Mouse (Mus musculus): Measurements from ENCODE around the gene Gfm1.

Gfm1 gene

DNA sequence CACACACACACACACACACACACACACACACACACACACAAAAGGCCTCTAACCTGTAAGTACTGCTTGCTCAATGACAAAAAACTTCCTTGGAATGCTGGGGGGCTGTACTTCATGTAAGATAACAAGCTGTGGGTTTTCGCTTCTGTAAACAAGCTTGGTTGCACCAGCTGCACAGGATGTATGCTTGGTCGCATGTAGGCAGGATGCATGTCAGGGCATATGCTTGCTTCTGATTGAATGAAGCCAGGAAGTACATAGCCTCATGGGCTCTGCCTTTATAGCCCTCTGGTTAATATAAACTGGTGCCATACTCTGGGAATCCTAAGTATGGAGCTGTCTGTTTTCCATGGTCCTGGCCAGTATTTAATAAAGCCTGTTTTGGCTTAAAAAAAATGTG, 68.1 kb downstream of the Gfm1 start:
- peak; percentile 55 to 66 for DNase-seq

DNA sequence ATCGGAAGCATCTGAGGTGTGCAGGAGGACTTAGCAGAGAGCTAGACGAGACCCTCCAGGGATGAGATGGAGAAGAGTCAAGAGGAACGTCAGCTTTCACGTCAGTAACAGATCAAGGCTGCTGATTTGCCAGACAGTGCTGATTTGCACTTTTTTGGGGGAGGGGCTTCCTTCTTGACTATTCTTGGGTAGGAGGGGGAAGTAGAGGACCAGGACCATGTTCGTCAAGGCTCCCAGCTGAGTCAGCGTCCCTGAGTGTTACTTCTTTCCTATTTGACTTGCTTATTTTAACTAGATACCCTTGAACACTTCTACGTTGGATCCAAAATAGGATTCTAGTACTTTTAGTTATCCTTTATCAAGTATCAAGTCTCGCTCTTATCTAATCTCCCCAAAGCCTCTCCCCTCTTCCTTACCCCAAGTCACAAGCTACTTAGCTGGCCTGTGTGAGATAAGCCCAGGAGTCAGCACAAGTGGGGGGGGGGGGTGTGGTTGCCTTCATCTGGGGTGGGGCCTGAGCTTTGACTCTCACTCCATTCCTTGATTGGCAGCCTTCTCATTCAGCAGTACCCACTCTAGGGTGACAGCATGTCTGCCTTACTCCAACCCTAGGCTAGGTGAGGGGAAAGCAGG, 69.0 kb downstream of the Gfm1 start:
- no peak for DNase-seq

DNA sequence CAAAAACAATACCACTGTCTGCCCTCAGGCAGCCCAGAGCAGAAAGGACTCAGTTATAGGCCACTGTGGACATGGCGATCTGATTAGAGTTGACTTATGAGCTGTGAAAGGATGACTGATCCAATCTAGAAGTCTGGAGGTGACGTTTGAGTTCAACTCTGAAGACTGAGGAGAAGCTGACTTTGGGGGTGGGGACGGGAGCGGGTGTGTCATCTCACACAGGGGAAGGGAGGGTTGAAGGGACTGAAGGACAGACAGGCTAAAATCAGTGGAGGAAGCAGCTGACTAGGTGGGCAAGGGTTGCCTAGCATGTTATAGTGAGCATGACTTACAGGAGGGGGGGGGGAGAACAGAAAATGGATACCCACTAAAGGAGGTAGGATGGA, 69.5 kb downstream of the Gfm1 start:
- DNase-seq = no peak

DNA sequence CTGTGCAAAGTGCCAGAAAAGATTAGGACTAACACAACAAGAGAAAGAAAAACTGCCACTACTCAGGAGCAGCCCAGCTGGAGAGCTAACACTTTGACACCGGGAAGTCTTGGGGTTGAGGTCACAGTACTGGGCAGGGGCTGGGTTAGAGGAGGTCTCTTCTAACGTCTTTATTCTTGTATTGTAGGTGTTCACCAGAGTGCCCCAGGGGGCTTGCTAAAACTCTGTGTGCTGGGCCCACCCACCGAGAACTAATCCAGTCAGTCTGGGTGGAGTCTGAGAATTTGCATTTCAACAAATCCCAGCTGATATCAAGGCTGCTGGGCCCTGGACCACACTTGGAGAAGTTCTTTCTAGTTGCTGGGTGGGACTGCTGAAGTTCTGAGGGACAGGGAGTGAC, 74.0 kb downstream of the Gfm1 start:
- DNase-seq = no peak

DNA sequence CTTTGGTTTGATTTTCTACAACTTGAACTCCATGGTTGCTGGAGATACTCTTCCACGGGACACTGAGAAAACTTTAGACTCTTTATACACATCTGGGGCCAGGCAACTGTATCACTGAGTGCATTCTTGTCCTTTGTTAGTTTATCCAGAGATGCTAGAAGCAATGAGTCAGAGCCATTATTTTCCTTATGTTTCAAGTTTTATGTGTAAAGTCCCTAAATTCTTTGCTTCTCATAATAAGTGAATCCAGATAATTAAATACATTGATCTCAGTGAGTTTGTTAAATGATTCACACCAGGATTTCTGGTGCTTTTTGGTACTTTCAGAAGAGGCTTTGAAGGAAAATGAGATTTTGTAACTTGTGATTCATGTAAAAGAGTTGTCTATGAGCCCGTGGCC, 75.4 kb downstream of the Gfm1 start:
- no peak for DNase-seq

GRCm38 (mm10) chr3:67508216-67508892, 78.5 kb downstream of the Gfm1 start:
- DNase-seq = no peak

DNA sequence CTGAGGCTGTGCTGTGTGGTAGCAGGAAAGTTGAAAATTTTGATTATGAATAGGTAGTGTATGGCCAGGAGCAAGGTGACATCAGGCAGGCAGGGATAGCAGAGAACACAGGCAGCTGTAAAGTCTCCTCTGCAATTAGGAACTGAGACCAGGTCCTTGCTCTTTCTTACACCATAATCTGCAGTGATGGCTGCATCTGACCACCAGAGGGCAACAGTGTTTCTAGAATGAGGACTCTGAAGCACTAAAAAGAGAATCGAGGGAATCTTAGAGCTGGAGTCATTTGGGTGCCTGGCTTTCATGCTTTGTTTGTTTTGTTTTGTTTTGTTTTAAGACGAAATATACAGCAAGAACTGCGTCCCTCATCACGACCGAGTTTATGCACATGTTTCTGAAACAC, 82.9 kb downstream of the Gfm1 start:
- peak; percentile 83 to 87 for DNase-seq

DNA sequence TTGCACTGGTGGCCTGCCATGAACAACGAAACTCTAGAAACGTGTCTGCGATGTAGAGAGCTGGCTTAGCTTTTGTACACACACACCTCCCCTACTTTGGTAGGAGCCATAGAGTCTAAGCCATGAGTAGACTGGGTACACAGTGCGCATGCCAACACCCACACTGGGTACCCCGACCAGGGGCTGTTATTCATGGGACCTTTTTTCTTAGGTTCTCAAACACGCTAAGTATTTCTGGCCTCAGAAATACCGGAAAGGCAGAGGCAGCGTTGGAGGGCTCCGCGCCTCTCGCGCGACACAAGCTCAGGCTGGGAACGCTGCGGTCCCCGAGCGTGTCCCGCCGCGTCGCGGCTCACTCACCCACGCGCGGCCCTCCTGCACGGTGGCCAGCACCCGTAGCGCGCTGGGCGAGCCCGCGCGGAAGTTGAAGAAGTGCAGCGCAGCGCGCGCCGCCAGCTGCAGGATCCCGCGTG, 84.9 kb downstream of the Gfm1 start:
- peak; percentile 56 to 62 for DNase-seq

GRCm38 (mm10) chr3:67515274-67515801, 85.4 kb downstream of the Gfm1 start, which contains the start of gene Rarres1:
Gene Rarres1 (minus strand): TSS chr3:67515523.
- peak; percentile 37 to 40 for DNase-seq

DNA sequence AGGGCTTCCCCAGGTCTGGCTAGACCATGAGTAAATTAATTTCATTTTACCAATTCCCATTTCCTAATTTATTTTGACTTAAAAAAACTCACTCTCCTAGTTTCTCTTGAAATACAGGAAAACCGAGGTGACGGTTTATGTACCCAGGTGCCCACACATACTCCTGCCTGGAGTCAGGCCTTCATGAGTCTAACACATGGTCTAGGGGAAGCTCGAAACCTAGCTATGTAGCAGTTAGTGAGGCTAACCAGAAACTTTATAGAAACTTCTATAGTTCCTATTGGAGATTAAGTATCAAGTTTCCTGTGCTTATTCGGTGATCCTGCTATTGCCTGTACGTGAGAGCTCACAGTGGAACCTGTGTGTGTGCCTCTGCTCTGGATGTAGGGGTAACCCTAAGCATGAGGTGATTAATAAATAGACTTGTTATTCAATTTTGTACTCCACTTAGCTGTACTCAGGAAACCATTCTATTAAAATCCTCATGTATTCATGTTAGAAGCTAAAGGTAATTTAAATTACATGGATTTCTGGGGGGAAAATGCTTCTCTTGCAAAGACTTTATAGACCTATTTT, 90.8 kb downstream of the Gfm1 start:
- DNase-seq = no peak

DNA sequence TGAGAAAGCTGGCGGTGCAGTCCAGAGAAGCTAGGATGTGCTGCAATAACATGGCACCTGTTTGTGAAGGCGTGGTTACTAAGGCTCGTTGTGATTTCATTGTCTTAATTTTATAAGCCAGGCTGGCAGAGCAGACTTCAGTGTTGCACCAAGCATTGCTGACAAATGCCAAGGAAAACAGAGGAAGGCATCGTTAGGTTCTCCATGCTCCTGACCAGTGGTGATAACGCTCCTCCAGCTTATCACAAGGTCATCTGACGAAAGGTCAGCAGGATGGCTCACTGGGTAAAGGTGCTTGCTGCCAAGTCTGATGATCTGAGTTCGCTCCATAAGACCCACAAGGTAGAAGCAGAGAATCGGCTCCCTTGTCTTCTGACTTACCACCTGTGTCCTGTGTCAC, 92.8 kb downstream of the Gfm1 start:
- no peak for DNase-seq

DNA sequence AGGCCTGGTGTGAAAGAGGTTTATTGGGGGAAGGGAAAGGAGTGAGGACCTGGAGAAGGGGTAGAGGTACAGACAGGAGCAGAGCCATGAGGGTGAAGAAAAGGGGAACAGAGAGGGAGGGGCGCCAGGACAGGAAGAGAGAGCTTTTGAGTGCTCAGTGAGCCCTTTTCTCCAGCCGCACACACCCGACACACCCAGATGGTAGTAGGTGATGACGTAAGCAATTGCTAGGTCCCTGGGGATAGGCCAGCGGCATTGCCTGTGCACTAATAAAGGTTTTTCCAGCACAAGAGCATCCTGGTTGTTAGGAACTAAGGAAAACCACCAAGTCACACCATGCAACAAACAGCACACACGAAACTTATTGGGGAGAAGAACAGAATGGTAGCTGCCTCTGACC, 94.9 kb downstream of the Gfm1 start:
- peak; percentile 75 to 79 for DNase-seq
